Mouse (Mus musculus): ENCODE measurements around the gene Lipc.

The Lipc gene

DNA sequence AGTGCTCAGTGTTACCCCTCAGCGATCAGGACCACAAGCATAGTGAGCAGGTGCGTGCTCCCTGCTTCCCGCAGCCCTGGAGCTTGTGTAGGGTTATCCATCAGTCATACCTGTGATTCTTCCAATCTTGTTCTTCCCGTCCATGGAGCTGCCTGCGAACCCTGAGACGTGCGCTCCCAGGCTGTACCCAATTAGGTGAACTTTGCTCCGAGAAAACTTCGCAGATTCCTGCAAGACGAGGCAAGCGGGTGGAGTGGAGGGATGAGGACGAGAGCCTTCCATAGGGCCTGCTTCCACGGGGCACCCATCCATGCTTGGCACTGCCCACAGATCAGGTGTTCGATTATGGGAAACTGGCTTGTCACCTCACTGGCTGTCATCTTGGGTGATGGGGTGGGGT is 133.3 kb downstream of the Lipc start:
- no peak for DNase-seq (ENCODE audit: low read depth)

DNA sequence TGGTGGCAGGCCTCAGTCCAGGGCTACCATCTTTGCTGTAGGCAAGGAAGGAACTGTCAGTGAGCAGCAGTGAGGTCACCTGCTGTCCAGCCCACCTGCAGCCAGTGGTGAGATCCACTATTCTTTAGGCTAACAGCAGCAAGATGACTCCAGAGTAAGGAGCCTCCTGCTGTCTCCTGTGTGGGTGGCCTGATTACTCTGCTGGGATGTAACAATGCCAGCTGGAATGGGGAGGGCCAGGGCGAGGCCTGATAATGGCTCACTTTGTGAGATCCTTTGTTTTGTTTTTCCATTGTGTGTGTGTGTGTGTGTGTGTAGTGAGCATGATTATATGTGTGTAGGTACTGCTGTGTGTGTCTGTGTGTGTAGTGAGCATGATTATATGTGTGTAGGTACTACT is 134.6 kb downstream of the Lipc start:
- no peak for DNase-seq (ENCODE audit: low read depth)

DNA sequence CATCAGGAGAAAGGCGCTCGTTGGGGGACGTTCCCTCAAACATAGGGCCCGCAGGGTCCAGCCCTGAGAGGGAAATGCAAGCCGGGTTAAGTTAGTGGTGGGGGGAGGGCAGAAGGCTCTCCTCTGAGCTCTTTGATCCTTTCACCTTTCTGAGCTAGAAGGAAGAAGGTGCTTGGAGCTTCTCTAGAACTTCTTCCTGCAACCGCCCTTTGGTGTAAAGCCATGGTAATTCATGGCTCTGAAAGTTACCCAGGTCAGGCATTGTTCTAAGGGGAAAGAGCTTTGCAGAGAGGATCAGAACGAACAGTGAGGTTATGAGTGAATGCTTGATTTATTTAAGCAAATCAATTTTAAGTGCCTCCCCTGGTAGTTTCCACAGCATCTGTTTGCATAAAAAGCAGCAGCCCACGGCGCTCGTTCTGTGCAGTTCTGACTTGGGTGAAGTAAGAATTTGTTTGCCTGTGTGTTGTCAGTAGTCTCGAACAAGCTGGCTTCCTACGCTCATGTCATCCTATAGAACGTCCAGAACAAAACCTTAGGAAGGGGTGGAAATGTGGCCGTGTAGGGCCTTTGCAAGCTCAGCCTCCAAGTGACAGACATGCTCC is 135.2 kb downstream of the Lipc start:
- no peak for DNase-seq (ENCODE audit: low read depth)

DNA sequence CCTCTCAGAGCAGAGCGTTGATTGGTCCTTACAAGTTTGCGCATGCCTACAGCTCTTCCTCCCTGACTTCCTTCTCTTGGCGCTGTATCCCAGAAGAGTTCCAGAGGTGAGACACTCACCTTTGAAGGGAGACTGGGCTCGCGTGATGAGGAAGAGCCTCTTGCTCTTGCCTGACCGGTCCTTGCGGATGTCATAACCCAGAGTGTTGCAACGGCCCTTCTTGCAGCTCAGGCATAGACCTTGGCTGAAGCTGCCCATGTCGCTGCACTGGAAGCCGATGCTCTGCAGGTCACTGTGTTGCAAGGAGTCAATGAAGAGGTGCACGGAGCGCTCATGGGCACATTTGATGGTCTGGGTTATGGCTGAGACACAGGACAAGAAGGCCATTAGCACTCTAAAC is 139.5 kb downstream of the Lipc start:
- no peak for DNase-seq (ENCODE audit: low read depth)

DNA sequence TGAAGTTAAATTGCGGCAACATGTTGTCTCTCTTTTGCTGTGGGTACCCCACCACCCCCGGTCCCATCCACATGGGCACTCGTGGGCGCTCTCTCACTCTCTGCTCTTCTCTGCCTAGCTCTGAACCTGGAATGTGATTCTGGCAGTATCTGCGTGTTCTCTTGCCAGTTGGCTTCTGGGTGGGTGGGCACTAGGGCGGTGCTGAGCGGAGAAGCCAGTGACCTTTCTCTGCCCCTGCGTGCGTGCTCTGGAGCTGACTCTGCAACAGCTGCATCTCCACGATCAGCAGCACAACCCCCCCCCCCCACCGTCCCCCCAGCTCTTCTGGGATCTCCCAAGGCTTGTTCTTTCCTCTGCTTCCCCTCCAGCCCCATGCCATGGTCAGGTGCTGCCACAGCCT is 144.3 kb downstream of the Lipc start:
- DNase-seq (ENCODE audit: low read depth), result no peak

DNA sequence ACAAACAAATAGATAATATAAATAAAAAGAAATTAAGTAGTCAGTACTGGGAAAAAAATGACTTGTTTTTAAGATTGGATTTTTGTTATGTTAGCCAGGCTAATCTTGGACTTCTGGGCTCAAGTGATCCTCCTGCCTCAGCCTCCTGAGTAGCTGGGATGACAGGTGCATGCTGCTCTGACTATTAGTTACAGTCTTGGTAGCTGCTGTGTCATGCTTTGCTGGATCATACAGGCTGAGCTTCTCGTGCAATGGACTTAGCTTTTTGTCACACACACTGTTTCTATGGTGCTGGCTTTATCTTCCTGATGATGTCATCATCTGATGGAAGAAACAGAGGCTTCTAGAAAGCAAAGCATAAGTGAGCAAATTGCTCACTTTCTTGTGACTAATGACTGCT is 146.0 kb downstream of the Lipc start:
- no peak for DNase-seq (ENCODE audit: low read depth)

DNA sequence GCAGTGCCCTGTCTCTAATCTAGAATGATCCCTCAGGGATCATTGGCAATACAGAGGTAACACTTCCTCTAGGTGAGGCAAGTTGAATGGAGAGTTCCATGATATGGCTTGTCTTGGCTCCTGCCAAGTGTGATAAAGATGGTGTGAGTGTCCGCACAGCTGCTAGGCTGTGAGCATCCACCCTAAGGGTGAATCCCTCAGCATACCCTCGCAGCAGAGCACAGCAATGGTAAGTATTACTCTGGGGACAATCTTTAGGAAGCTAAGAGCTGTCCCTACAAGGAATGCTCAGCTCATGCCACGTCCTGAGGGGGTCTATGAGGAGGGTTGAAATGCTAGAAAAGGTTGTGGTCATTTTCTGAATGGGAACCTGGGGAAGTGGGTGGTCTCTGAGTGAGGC is 149.2 kb downstream of the Lipc start:
- DNase-seq (ENCODE audit: low read depth), result no peak

DNA sequence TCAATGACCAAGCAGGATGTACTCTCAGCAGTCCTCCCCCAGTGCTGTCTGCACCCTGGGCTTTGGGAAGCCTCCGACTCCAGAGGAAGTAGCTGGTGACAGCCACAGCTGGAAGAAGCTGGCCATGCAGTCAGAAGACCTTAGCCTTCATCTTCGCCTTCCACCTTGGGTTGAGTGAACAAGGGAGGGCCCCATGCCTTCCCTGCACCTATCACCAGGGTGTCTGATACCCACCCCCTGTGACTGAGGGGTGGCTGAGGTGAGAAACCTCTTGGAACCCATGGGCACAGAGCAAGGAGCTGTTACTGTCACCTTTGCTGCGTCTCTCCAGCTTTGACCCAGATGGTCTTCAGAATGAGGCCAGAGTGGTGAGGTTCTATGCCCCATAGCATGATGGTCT is 150.3 kb downstream of the Lipc start:
- no peak for DNase-seq (ENCODE audit: low read depth)

DNA sequence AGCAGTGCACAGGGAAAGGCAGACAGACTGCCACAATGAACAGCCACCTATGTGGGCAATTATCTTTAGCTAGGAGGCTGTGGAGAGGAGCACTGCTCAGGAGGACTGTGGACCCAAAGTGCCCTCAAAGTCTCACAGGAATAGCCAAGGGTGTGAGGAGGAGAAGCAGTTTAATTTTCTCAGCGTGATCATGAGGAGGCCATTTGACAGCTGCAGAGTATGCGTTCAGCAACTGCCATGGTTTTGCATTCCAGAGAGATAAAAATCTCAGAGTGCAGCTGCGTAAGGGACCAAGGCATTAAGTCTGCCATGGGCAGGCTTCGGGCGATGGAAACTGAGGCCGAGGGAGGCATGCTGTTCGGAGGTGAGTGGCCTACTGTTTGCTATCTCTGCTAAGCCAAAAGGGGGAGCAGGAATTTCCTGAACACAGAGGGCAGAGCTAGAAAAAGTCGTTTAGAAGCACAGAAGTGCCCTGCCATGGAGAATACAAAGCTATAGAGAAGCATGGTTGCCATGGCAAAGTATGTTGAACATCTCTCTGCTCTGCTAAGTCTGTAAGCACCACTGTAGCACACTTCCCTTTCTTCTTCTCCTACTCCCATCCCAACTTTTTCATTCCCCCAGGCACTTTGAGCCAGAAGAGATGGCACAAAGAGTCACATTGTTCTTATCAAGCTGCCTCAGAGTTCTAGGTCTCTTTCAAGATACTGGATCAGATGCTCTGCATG is 151.3 kb downstream of the Lipc start:
- DNase-seq (ENCODE audit: low read depth), result no peak

DNA sequence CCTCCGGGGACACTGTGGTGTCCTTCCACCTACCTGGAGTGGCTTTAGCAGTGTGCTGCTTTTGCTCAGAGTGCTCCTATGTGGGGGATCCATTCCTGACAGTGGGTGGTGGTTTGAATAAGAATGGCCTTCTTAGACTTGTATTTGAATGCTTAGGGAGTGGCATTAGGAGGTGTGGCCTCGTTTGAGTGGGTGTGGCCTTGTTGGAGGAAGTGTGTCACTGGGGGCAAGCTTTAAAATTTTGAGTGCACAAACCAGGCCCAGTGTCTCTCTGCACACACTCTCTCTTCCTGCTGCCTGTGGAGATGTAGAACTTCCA is 156.6 kb downstream of the Lipc start:
- no peak for DNase-seq (ENCODE audit: low read depth)

DNA sequence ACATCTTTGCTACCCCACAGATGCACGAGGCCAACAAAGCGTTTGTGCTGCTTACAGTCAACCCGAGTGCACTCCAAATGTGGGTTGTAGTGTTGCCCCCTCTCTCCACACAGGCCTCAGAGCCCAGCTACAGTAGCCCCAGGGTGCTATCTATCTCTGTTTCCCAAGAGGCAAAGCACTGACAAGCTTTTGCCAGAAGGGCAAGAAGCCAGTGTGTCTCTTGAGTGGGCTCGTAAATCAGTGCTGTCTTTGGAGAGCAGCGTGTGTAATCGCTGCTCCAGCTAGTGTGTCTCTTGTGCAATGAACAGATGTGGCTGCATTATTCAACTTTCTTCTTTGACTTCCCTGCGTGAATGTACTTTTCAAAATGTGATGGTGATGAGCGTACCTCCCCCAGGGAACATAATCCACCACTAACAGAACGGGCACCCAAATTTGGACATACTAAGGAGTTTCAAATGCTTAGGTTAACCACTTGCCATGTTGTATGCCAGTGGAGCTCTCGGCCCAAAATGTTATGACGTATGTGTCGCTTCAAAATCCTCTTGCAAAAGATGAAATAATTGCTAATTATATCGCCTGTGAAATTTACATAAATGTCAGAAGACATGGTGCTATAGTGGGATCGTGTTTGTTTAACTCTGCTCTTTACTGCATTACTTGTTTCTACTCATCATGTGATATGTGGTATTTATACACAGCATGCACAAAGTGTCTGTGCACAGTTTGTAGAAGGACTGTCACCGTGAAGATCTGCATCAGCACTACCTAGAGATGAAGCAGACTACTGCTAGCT is 157.2 kb downstream of the Lipc start:
- no peak for DNase-seq (ENCODE audit: low read depth)

DNA sequence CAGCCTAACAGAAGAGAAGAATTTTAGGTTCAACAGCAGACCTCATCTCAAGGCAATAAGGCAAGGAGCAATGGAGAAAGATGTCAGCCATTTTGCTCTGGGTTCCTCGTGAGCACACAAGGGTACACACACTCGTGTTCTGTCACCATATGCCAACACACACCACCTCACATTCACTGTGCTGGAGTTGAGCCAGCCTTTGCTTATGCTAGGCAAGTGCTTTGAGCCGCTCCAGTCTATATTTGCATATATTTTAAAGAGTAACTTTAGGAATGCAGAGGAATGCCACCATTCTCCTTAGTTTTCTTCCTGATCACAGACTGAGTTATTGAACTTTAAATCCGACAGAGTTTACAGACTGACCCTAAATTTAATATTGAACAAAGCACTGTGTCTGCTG is 161.4 kb downstream of the Lipc start:
- DNase-seq (ENCODE audit: low read depth), result no peak

DNA sequence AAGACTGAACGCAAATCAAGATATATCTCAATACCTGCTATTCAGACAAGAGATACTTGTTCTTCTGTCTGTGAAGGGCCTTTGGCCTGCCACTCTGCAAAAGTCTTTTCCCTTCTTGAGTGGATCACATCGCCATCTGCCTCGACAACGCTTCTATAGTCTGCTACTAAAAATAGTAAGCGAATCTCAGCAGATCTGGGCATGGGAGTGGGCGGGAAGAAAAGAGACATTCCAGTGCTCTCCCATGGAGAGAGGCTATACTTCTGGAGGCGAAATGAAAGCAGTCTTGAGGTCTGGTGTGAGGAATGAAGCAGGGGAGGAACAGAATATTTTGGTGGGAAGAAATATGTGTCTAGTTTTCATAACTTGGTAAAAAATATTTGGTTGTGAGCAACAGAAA is 163.3 kb downstream of the Lipc start:
- DNase-seq (ENCODE audit: low read depth), result no peak

DNA sequence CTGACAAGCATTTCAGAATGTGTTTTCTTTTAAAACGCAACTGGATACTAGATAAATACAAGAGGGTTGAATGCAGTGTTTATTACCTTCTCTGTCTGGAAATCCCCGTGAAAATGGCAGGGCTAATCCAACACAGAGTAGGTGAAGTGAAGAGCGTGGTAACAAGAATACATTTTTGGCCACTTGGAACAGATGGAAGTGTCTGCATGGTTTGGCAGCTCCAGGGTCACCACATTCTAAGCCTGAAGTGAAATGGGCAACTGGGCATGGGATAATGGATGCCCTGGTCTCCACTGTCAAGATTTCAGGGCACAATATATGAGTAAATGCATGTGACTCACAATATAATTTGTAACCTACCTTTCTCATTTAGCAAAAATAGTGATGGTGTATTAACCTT is 169.8 kb downstream of the Lipc start:
- no peak for DNase-seq (ENCODE audit: low read depth)

DNA sequence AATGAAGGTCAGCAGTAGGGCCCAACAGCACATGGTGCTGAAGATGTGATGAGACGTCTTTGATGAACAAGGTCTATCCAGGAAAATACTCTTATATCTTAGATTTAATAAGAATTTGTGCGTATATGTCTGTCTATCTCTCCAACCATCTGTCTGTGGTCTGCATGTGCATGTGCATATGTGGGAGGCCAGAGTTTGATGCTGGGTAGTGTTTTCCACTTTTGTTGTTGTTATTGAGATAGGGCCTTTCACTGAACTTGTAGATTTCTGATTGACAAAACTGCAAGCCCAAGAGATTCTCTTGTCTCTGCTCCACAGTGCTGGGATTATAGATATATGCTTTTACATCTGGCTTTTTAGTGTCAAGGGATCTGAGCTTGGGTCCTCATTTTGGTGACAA is 176.5 kb downstream of the Lipc start:
- peak; percentile 42 for DNase-seq (ENCODE audit: low read depth)

DNA sequence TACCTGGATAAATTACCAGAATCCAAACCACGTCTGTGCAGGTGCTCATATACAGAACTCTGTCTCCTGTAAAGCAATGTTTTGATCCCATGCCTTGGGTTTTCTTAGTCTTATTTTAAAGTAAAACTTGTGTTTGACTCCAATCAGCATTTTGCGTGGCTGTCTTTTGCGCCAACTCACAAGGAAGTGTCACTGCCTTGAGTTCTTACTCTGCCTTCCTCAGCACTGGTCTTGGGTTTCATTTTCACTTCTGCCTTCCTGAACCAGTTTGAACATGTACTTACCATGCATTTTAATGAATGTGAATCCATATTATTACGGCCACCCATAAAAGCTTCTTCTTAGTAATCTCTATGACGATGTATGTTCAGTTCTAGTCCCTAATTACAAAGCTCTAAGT is 191.1 kb downstream of the Lipc start:
- DNase-seq (ENCODE audit: low read depth), result no peak

DNA sequence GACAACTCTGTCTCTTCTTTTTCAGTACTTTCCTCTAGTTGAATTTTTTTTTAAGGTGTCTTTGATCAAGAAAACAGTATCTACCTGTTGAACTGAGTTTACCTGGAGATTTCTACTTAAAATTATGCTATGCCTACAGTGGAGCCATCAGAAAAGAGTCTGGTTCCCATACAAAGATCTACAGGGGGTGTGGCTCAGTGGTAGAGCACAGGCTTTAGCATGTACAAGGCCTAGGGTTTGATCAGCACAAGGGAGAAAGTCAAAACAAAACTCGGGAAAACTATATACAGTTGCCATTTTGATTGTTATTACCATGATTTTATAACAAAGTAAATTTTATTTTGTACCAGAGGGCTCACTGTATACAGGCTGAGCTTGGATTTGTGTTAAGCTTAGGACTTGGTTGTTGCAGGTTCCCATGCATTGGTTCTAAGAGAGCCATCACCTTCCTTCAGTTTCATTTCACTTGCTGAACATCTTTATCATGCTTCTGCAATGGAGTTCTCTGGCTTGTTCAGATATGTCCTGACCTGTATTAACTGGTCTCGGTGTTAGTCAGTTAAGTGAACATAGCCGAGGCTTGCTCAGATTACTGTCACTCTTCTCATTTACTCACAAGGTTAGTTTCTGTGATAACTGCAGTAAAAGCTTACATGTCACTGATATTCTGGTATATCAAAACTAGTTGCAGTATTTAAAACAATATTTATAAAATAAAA is 200.4 kb downstream of the Lipc start:
- DNase-seq (ENCODE audit: low read depth), result no peak
